Mouse (Mus musculus) hindbrain, postnatal 0 days (tissue): ENCODE measurements around the gene Gm3336. TPM values are rescaled to one million over a fixed set of nuclear protein-coding genes. Genes with fewer than 3 reads are reported as not detected.

Experiments
- ATAC-seq: fragments of 200-750 bp; cut with Nextera tagmentation; 2 replicates; pipeline ENCODE4 v1.8.0; 2017; ENCODE audit warnings: mild to moderate bottlenecking, moderate TSS enrichment, moderate library complexity
- DNase-seq: peaks from one replicate; pipeline ENCODE4 v3.0.0-alpha.2; 2015; ENCODE audit warnings: low spot score
- H3K27ac ChIP-seq: fragments of 300-500 bp; sonication (generic); 2 replicates; pipeline ENCODE4 v1.5.1; 2014; ENCODE audit warnings: mild to moderate bottlenecking
- H3K27me3 ChIP-seq: fragments of 300-500 bp; sonication (generic); 2 replicates; pipeline ENCODE4 v1.6.1; 2014; ENCODE audit warnings: low read length, mixed read lengths; ENCODE audit not compliant: insufficient read depth
- H3K36me3 ChIP-seq: fragments of 300-500 bp; sonication (generic); 2 replicates; pipeline ENCODE4 v1.6.1; 2014; ENCODE audit warnings: low read length, mixed read lengths; ENCODE audit not compliant: insufficient read depth
- H3K4me1 ChIP-seq: fragments of 300-500 bp; sonication (generic); 2 replicates; pipeline ENCODE4 v1.6.1; 2014; ENCODE audit warnings: antibody characterized with exemption, low read length, mixed read lengths; ENCODE audit not compliant: insufficient read depth
- H3K4me2 ChIP-seq: fragments of 300-500 bp; sonication (generic); 2 replicates; pipeline ENCODE4 v1.6.1; 2014; ENCODE audit warnings: low read depth, mild to moderate bottlenecking, low read length, moderate library complexity, mixed read lengths
- H3K4me3 ChIP-seq: fragments of 300-500 bp; sonication (generic); 2 replicates; pipeline ENCODE4 v1.5.1; 2014; ENCODE audit warnings: low read length
- H3K9ac ChIP-seq: fragments of 300-500 bp; sonication (generic); replicated peaks from 2 replicates; pipeline ENCODE4 v1.6.1; 2014; ENCODE audit warnings: mild to moderate bottlenecking, low read length, moderate library complexity, mixed read lengths
- H3K9me3 ChIP-seq: fragments of 300-500 bp; sonication (generic); 2 replicates; pipeline ENCODE4 v1.6.1; 2016; ENCODE audit warnings: low read length, mixed read lengths
- CTCF ChIP-seq: IDR thresholded peaks from 2 replicates; pipeline ENCODE4 v1.5.1; 2016; ENCODE audit warnings: antibody characterized with exemption, control low read depth, low read depth
- WGBS: fragments of 180-500 bp; shearing (Covaris S2); extraction: QIAGEN DNeasy Blood & Tissue Kit; methylation state at CpG from one replicate; pipeline ENCODE4 v1.1.7; 2014; 5-methylcytosine and 5-hydroxymethylcytosine counted together
- polyA plus RNA-seq: library from polyadenylated mRNA; unstranded; fragments of >200 nt; fragmentation: Nextera tagmentation; extraction: Ambion mirVana; gene quantifications from 2 replicates; pipeline ENCODE4 v1.2.1, GENCODE M21; 2015
- total RNA-seq: library from RNA; depleted of rRNA; stranded (reverse); fragments of >200 nt; gene quantifications from 2 replicates; pipeline ENCODE4 v1.2.3, GENCODE M21; 2014

Gene Gm3336
- total and polyA plus RNA-seq, 2 experiments from 2014 or later, result not detected

DNA sequence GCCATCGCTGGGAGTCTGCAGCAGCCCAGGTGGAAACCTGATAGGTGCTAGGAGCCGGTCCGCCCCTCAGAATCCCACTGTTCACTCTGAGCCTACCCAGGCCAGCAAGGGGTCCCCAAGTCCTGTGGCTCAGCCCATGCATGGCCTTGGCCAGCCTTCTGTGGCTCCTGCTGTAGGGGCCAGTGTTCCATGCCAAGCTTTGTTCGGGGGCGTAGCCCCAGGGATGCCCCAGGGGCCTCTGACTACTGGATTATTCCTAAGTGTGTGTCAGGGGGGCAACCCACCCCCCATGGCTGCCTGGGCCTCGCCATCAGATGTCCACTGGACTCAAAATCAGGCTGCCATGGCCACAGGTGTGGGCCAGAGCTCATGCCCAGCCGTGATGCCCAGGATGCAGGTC lies 4.4 kb upstream of the Gm3336 start:
- ATAC-seq (no peak), DNase-seq (no peak)
- TF ChIP-seq CTCF, result no peak

DNA sequence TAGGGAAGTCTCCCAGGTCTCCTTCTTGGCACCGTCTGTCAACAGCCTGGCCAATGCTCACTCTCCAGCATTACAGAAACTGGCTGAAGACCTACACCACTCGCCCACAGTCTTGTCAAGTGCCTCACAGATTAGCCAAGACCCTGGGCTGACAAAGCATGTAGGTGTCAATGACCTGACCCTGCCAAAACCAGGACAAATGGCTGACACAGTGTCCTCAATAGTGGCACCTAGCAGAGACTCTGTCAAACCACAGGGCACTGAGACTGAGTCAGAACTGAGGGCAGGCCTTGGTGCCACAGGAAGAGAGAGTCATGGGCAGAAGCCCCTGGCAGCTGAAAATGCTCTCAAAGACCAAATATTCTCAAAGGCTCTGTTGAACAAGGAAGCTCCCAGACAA lies 3.3 kb upstream of the Gm3336 start:
- no peak for ATAC-seq
- 70% methylated on average over 2 of the region's 2 CpGs for WGBS
- no peak overlapping the region for H3K4me3 ChIP-seq

More for the DNA sequence above, 4.4 kb upstream of the Gm3336 start:
- H3K9me3 ChIP-seq, result no peaks in the 10 kb centered on the region
- no peak overlapping the region for H3K9ac ChIP-seq
- no peaks in the 10 kb centered on the region for H3K36me3 ChIP-seq
- H3K27me3 ChIP-seq, result no peaks in the 10 kb centered on the region
- no peak overlapping the region for H3K27ac ChIP-seq
- no peaks in the 10 kb centered on the region for H3K4me1 ChIP-seq
- no peak overlapping the region for H3K4me3 ChIP-seq
- H3K4me2 ChIP-seq, result no peak overlapping the region
- WGBS, result 78% methylated on average over 7 of the region's 7 CpGs

DNA sequence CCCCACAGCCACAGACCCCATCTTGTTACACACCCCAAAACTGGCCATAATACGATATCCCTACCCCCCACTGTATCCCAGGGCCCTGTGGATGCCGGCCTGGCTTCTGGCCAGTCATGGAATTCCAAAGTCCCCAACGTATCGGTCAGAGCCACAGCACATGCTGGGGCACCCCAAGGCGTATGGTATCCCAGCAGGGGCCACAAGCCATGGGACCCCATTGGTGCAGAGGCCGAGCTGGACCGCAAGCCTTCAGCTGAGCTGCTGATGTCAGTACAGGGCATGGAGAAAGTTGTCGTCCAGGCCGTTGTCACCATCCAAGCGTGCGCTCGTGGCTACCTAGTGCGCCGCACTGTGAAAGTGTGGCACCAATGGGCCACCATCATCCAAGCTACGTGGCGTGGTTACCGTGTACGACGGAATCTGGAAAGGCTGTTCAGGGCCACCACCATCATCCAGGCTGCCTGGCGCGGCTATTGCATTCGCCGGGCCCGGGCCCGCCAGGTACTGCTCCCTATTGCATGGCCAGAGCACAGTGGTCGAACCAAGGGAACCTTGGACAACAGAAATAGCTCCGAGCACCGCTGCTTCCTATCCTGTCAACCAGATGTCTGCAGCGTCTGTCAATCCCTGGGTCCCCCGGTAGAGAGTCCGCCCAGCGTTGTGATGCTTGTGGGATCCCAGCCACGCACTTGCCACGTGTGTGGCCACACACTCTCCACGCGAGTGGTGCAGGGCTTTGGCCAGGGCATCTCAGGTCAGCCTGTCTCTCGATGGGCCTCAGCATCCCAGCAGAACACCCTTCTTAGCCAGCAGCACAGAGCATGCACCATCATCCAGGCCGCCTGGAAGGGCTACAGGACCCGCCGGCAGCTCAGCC lies 1.6 kb upstream of the Gm3336 start:
- DNase-seq, result no peak
- Histone ChIP-seq H3K9ac (no peak overlapping the region), H3K9me3 (no peaks in the 10 kb centered on the region), H3K27me3 (no peaks in the 10 kb centered on the region), H3K4me3 (no peak overlapping the region), H3K27ac (no peak overlapping the region), H3K4me1 (no peaks in the 10 kb centered on the region), H3K4me2 (no peak overlapping the region), H3K36me3 (no peaks in the 10 kb centered on the region)
- 86% methylated on average over 40 of the region's 40 CpGs for WGBS
- ATAC-seq, result no peak
- TF ChIP-seq CTCF, result no peak

More for the DNA sequence above, 3.3 kb upstream of the Gm3336 start:
- no peaks in the 10 kb centered on the region for H3K9me3 ChIP-seq
- H3K4me1 ChIP-seq, result no peaks in the 10 kb centered on the region
- no peak for TF ChIP-seq CTCF
- no peak overlapping the region for H3K9ac ChIP-seq
- H3K27me3 ChIP-seq, result no peaks in the 10 kb centered on the region
- no peak for DNase-seq
- H3K4me2 ChIP-seq, result no peak overlapping the region
- no peak overlapping the region for H3K27ac ChIP-seq
- H3K36me3 ChIP-seq, result no peaks in the 10 kb centered on the region

DNA sequence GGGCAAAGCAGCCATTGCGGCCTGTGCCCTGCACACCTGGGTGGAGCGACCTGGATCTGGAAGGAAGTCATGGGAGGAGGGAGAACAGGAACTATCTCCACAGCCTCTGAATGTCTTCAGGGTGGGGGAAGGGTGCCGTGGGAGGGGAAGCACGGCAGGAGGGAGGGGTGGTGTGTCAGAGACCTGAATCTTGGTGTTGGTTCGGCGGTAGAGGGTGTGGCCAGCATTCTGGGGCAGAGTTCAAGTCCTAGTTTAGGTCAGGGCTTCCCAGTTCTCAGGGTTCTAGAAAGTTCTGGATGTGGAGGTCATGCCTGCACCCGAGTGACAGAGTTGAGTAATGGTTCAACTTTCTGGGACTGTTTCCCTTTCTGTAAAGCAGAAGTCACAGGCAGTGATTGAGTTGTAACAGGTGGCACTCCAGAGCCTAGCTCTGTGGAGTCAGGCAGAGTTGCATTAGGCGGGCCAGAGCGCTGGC lies 1.5 kb downstream of the Gm3336 start:
- Histone ChIP-seq H3K4me3 (no peak overlapping the region), H3K36me3 (no peaks in the 10 kb centered on the region), H3K4me1 (no peaks in the 10 kb centered on the region), H3K27ac (no peak overlapping the region), H3K27me3 (no peaks in the 10 kb centered on the region), H3K4me2 (no peak overlapping the region), H3K9me3 (no peaks in the 10 kb centered on the region), H3K9ac (no peak overlapping the region)
- TF ChIP-seq CTCF, result no peak
- DNase-seq (no peak), ATAC-seq (no peak)
- 71% methylated on average over 9 of the region's 9 CpGs for WGBS

DNA sequence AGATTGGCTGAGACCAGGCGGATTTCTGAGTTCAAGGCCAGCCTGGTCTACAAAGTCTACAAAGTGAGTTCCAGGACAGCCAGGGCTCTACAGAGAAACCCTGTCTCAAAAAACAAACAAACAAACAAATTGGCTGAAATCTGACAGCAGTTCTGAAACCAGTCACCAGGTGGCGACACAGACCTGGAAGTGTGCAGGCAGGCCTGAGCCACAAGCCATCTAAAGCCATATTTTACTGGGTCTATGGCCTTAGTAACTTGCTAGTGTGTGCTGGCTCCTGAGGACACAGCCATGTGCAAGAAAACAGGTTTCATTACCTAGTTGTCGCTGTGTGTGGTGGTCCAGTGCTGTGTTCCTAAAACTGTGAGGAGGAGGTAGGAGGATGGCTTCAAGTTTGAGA lies 2.4 kb downstream of the Gm3336 start:
- 4% methylated on average over 3 of the region's 3 CpGs for WGBS

DNA sequence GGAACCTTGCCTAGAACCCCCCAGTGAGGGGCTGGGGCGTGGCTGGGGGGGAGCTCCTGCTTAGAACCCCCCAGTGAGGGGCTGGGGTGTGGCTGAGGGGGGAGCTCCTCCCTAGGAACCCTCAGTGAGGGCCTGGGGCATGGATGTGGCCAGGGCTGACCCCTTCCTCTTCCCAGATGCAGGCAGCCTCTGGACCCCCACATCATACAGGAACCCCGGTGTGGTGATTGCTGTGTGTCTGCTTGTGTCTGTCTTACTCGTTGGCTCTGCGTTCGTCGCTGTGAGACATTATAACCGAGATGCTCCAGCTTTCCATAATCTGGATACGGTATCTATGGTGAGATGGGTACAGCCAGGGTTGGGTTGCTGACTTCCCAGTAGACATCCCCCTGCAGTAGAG lies 3.3 kb downstream of the Gm3336 start:
- WGBS, result 86% methylated on average over 8 of the region's 8 CpGs
- H3K4me3 ChIP-seq, result no peak overlapping the region
- no peaks in the 10 kb centered on the region for H3K27me3 ChIP-seq
- no peak for ATAC-seq
- no peak overlapping the region for H3K9ac ChIP-seq
- no peak overlapping the region for H3K27ac ChIP-seq
- no peaks in the 10 kb centered on the region for H3K36me3 ChIP-seq
- no peak overlapping the region for H3K4me2 ChIP-seq
- DNase-seq, result no peak
- H3K9me3 ChIP-seq, result no peaks in the 10 kb centered on the region
- no peaks in the 10 kb centered on the region for H3K4me1 ChIP-seq
- TF ChIP-seq CTCF, result no peak

More for the DNA sequence above, 2.4 kb downstream of the Gm3336 start:
- peak; percentile 72 for ATAC-seq
- no peaks in the 10 kb centered on the region for H3K4me1 ChIP-seq
- H3K4me2 ChIP-seq, result no peak overlapping the region
- peak; percentile 98 for TF ChIP-seq CTCF
- H3K9ac ChIP-seq, result no peak overlapping the region
- no peaks in the 10 kb centered on the region for H3K36me3 ChIP-seq
- no peaks in the 10 kb centered on the region for H3K27me3 ChIP-seq
- H3K27ac ChIP-seq, result no peak overlapping the region
- peak; percentile 85 for DNase-seq
- H3K4me3 ChIP-seq, result no peak overlapping the region
- no peaks in the 10 kb centered on the region for H3K9me3 ChIP-seq

DNA sequence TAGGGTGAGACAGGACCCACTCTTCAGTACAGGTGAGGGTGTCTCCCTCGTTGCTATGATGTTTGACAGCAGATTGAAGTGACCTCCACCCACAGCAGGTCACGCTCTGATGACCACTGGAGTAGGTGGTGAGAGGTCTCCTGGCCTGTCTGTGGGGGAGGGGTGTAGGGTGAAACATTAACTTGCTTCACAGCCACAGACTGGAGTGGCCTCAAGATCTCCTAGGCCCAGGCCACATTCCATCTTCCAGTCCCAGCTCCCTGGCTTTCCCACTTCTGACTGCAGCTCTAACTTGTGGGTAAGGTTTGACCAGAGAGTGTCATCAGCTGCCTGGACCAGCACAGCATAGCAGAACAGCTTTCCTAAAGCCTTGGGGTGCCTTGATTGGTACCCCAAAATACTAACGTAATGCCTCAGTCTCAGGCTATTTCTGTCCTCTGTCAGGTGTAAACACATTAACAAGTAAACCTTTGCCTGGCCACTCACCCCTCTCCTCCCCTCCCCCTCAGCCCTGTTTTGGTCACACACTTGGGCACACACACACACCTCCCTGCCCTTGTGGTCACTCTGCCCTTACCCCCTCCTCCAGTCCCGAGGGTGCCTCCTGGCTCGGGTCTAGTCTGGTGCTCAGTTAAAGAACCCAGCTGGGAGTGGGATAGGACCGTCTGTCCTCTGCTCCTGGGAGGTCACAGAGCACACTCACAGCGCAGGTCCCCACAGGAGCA lies 5.3 kb downstream of the Gm3336 start, which contains the start of gene Pde4c:
Gene Pde4c, plus strand, starts transcription at position 235 of the 725 bp plus-strand sequence.
- DNase-seq, result no peak
- no peak within 1 kb of the TSS for H3K9ac ChIP-seq
- 61% methylated on average over 7 of the region's 7 CpGs for WGBS

More for the DNA sequence above, 5.3 kb downstream of the Gm3336 start, which contains the start of gene Pde4c:
- H3K4me2 ChIP-seq, result no peak within 1 kb of the TSS
- no peaks in the 10 kb centered on the region; the same call in 1 of the 2 replicates for H3K27me3 ChIP-seq
- H3K36me3 ChIP-seq, result no peaks in the 10 kb centered on the region
- H3K4me3 ChIP-seq, result no peak within 1 kb of the TSS
- no peaks in the 10 kb centered on the region for H3K4me1 ChIP-seq
- no peak for TF ChIP-seq CTCF
- H3K27ac ChIP-seq, result no peak within 1 kb of the TSS
- no peak for ATAC-seq
- H3K9me3 ChIP-seq, result no peaks in the 10 kb centered on the region
